In genomic region chr9:59339107-59339506, GRCm38 (mm10) we compare ENCODE assay signal across 25 mouse cellular contexts. TPM values are rescaled to one million over a fixed set of nuclear protein-coding genes. Genes with fewer than 3 reads are reported as not detected.
DNase-seq lines count a peak whose midpoint lies in the region; ATAC-seq lines count a peak whose summit lies in the region.
"Had no signal": no experiment of that assay in that cellular context is flagged by ENCODE, and none has a peak within 500 bp of the region (broad histone marks: within the 10 kb centered on the region; RNA-seq: fewer than 3 reads in every experiment).

No protein-coding gene starts in this region.

- no peak overlapping the region for H3K4me3 ChIP-seq in lung, embryonic 15.5 days
- H3K4me3 ChIP-seq: embryonic facial prominence, embryonic 13.5 days; forebrain, embryonic 10.5 days; forebrain, embryonic 13.5 days; hindbrain, embryonic 12.5 days; hindbrain, embryonic 15.5 days had no signal

- H3K4me1 ChIP-seq in lung, embryonic 15.5 days: peaks cover 5% of the 10 kb centered on the region; the same call in 1 of the 2 replicates
- H3K4me1 ChIP-seq: embryonic facial prominence, embryonic 13.5 days; forebrain, embryonic 10.5 days; forebrain, embryonic 13.5 days; hindbrain, embryonic 12.5 days; hindbrain, embryonic 15.5 days had no signal

- no peaks in the 10 kb centered on the region for H3K9me3 ChIP-seq in lung, embryonic 15.5 days
- H3K9me3 ChIP-seq: embryonic facial prominence, embryonic 13.5 days; forebrain, embryonic 10.5 days; forebrain, embryonic 13.5 days; G1E; hindbrain, embryonic 12.5 days; hindbrain, embryonic 15.5 days had no signal

- no peak overlapping the region for H3K9ac ChIP-seq in lung, embryonic 15.5 days
- H3K9ac ChIP-seq: embryonic facial prominence, embryonic 13.5 days; hindbrain, embryonic 12.5 days; hindbrain, embryonic 15.5 days had no signal

- peaks cover 6% of the 10 kb centered on the region; the same call in 1 of the 2 replicates for H3K36me3 ChIP-seq in lung, embryonic 15.5 days

- H3K27ac ChIP-seq in lung, embryonic 15.5 days: no peak overlapping the region
- H3K27ac ChIP-seq: embryonic facial prominence, embryonic 13.5 days; forebrain, embryonic 10.5 days; forebrain, embryonic 13.5 days; hindbrain, embryonic 12.5 days; hindbrain, embryonic 15.5 days had no signal

- peak; percentile 57; the same call in 1 of the 2 replicates for ATAC-seq in lung, embryonic 15.5 days (ENCODE audit: borderline replicate concordance, extremely low read depth, low FRiP score, low TSS enrichment)
- ATAC-seq: forebrain, embryonic 13.5 days; forebrain, embryonic 16.5 days; Patski had no signal

- WGBS in lung, embryonic 15.5 days: 51% methylated on average over 5 of the region's 5 CpGs

- peak; percentile 13 for DNase-seq in gastrocnemius, adult 18-20 months (ENCODE audit: low spot score)
- no peak for DNase-seq in gastrocnemius, adult 8-10 months (ENCODE audit: low spot score in 2 of 2)
- no peak for DNase-seq in lung, postnatal 36 days
- peak; percentile 7 for DNase-seq in lung, postnatal 10 days
- DNase-seq in lung, postnatal 25 days (ENCODE audit: low spot score): no peak
- no peak for DNase-seq in layer of hippocampus, postnatal 36 days
- DNase-seq: adrenal gland, postnatal 10 days; B cell, adult 2 months; cerebellum, adult 11 months; cerebellum, adult 2 months; cerebellum, adult 9-11 months; cerebellum, postnatal 25 days; gastrocnemius, postnatal 10 days; heart, adult 11 months had no signal

- H3K4me2 ChIP-seq in lung, embryonic 15.5 days: no peak overlapping the region
- H3K4me2 ChIP-seq: embryonic facial prominence, embryonic 13.5 days; forebrain, embryonic 13.5 days; heart, embryonic 11.5 days; hindbrain, embryonic 12.5 days; hindbrain, embryonic 15.5 days had no signal

- no peaks in the 10 kb centered on the region for H3K27me3 ChIP-seq in lung, embryonic 15.5 days
- H3K27me3 ChIP-seq: CH12.LX; embryonic facial prominence, embryonic 13.5 days; forebrain, embryonic 13.5 days; hindbrain, embryonic 12.5 days; hindbrain, embryonic 15.5 days; Patski had no signal

RNA-seq across cellular contexts. Expression of gene Bbs4, which starts 14.2 kb away (rescaled TPM):
- 1 to 10 TPM; 5.0 TPM for total RNA-seq in gastrocnemius, adult 18-20 months (2021)
- total RNA-seq in gastrocnemius, adult 8-10 months (2022): 1 to 10 TPM; 4.2 to 7.1 (median 5.0) TPM
- polyA plus RNA-seq in lung, embryonic 15.5 days (2015; fragmentation: Nextera tagmentation; extraction: Ambion mirVana): 12.6 and 14.3 TPM in 2 replicates
- 10 to 100 TPM; 41.3 to 45.4 TPM for total RNA-seq in layer of hippocampus, postnatal 36 days (2021)

RNA-seq across cellular contexts. Expression of gene Adpgk, which starts 47.7 kb away (rescaled TPM):
- 1 to 10 TPM; 7.8 to 7.9 TPM for total RNA-seq in gastrocnemius, adult 18-20 months (2021)
- 1 to 10 TPM; 6.1 to 7.6 (median 7.3) TPM for total RNA-seq in gastrocnemius, adult 8-10 months (2022)
- 41.3 and 42.1 TPM in 2 replicates for polyA plus RNA-seq in lung, embryonic 15.5 days (2015; fragmentation: Nextera tagmentation; extraction: Ambion mirVana)
- 10 to 100 TPM; 17.0 to 17.5 TPM for total RNA-seq in layer of hippocampus, postnatal 36 days (2021)

Comparison
In these comparisons a context has a peak if more than half of its experiments do, and no peak if none do; other contexts are left out.
1. DNase-seq: peak in gastrocnemius, adult 18-20 months (single experiment) and lung, postnatal 10 days (single experiment); none in gastrocnemius, adult 8-10 months (0 of 2), lung, postnatal 36 days (single experiment), lung, postnatal 25 days (single experiment) and layer of hippocampus, postnatal 36 days (0 of 2).
2. RNA of gene Bbs4, which starts 14.2 kb away (total RNA-seq): 41.3 to 45.4 TPM in layer of hippocampus, postnatal 36 days; 4.2 to 7.1 TPM in gastrocnemius, adult 8-10 months and 5.0 TPM in gastrocnemius, adult 18-20 months; every median in the first group is over 4 times any median in the second.